Mouse (Mus musculus) limb, embryonic 15.5 days (tissue): Measurements from ENCODE around the gene Msmo1. TPM values are rescaled to one million over a fixed set of nuclear protein-coding genes. Genes with fewer than 3 reads are reported as not detected.

Experiments
- ATAC-seq: fragments of 200-750 bp; cut with Nextera tagmentation; 2 replicates; pipeline ENCODE4 v1.8.0; 2017; ENCODE audit warnings: low read depth, moderate TSS enrichment; ENCODE audit not compliant: insufficient number of reproducible peaks, low FRiP score, low TSS enrichment
- H3K27ac ChIP-seq: fragments of 300-500 bp; sonication (generic); 2 replicates; pipeline ENCODE4 v1.5.1; 2015; ENCODE audit warnings: moderate library complexity, mild to moderate bottlenecking, inconsistent platforms
- H3K27me3 ChIP-seq: fragments of 300-500 bp; sonication (generic); 2 replicates; pipeline ENCODE4 v1.6.1; 2015; ENCODE audit warnings: inconsistent platforms
- H3K36me3 ChIP-seq: fragments of 300-500 bp; sonication (generic); 2 replicates; pipeline ENCODE4 v1.6.1; 2015; ENCODE audit warnings: inconsistent platforms
- H3K4me1 ChIP-seq: fragments of 300-500 bp; sonication (generic); 2 replicates; pipeline ENCODE4 v1.6.1; 2015; ENCODE audit warnings: inconsistent platforms
- H3K4me2 ChIP-seq: fragments of 300-500 bp; sonication (generic); 2 replicates; pipeline ENCODE4 v1.6.1; 2015; ENCODE audit warnings: mild to moderate bottlenecking, inconsistent platforms
- H3K4me3 ChIP-seq: fragments of 300-500 bp; sonication (generic); 2 replicates; pipeline ENCODE4 v1.5.1; 2015; ENCODE audit warnings: mild to moderate bottlenecking, inconsistent platforms
- H3K9ac ChIP-seq: fragments of 300-500 bp; sonication (generic); 2 replicates; pipeline ENCODE4 v1.6.1; 2015; ENCODE audit warnings: inconsistent platforms
- H3K9me3 ChIP-seq: fragments of 300-500 bp; sonication (generic); 2 replicates; pipeline ENCODE4 v1.6.1; 2016; ENCODE audit warnings: inconsistent platforms
- WGBS: fragments of 180-500 bp; shearing (Covaris S2); methylation state at CpG from one replicate; pipeline ENCODE4 v1.1.7; 2015; 5-methylcytosine and 5-hydroxymethylcytosine counted together
- polyA plus RNA-seq: library from polyadenylated mRNA; unstranded; fragments of >200 nt; fragmentation: Nextera tagmentation; extraction: Ambion mirVana; gene quantifications from 2 replicates; pipeline ENCODE4 v1.2.1, GENCODE M21; 2015

Msmo1 gene
- polyA plus RNA-seq, 1 experiment from 2014 or later, result 95.2 TPM

DNA sequence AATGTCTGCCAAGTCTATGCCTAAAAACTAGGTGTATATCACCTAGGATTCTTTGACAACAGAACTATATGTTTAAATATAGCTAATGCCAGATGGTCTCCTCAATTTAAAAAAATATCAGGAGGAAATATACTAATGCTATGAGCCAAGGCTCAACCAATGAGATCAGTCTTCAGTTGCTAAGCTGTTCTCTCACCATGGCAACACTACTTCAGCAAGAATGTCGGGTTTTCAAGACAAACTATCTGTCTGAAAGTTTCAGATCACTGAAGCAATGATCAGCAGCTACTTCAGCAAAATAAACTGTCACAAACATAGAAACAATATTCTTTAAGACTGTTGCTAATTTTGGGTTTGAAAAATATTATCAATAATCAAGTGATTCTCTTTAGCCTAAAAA is 61.7 kb downstream of the Msmo1 start:
- Histone ChIP-seq H3K27me3 (no peaks in the 10 kb centered on the region), H3K4me1 (peaks cover 4% of the 10 kb centered on the region; the same call in 1 of the 2 replicates), H3K9ac (no peak overlapping the region), H3K36me3 (no peaks in the 10 kb centered on the region), H3K4me2 (no peak overlapping the region), H3K9me3 (no peaks in the 10 kb centered on the region), H3K4me3 (no peak overlapping the region), H3K27ac (no peak overlapping the region)
- 41% methylated on average over 1 of the region's 1 CpGs for WGBS
- no peak for ATAC-seq

Other genes with a start within 250 kb of the Msmo1 start
- 169 and 170 TPM in 2 replicates for gene Cpe, start 40.7 kb downstream of the Msmo1 start, polyA plus RNA-seq
- gene Klhl2, start 116.2 kb upstream of the Msmo1 start, polyA plus RNA-seq, result 7.0 and 7.9 TPM in 2 replicates
- gene Tmem192, start 213.4 kb upstream of the Msmo1 start, polyA plus RNA-seq, result 23.7 and 24.3 TPM in 2 replicates